Mouse (Mus musculus) brain, embryonic 14.5 days (tissue): Measurements from ENCODE around the gene Spen.

Experiments
- CTCF ChIP-seq: fragments of 200-500 bp; IDR thresholded peaks from 2 replicates; pipeline ENCODE4 v1.5.1; 2012; ENCODE audit warnings: inconsistent platforms, mild to moderate bottlenecking, moderate library complexity, borderline replicate concordance; ENCODE audit not compliant: insufficient read depth, insufficient read length; ENCODE audit errors: extremely low read depth
- POLR2A ChIP-seq: fragments of 200-500 bp; IDR thresholded peaks from 2 replicates; pipeline ENCODE4 v1.6.1; 2012; ENCODE audit warnings: mild to moderate bottlenecking, inconsistent platforms, borderline replicate concordance; ENCODE audit not compliant: poor library complexity, insufficient read depth, insufficient read length, severe bottlenecking; ENCODE audit errors: extremely low read depth

GRCm38 (mm10) chr4:141500637-141501036, 37.8 kb downstream of the Spen start:
- TF ChIP-seq POLR2A (no peak), CTCF (no peak)
